Mouse (Mus musculus) G1E (cell line): ENCODE results near the gene Nudt7.

Experiments used
- CTCF ChIP-seq: IDR thresholded peaks from 2 replicates; pipeline ENCODE4 v1.5.1; 2012; ENCODE audit warnings: low read depth, low read length, inconsistent platforms, mixed read lengths
- GATA1 ChIP-seq: IDR thresholded peaks from 2 replicates; pipeline ENCODE4 v1.6.1; 2012; ENCODE audit warnings: borderline replicate concordance, low read length, inconsistent platforms, mixed read lengths
- GATA2 ChIP-seq: IDR thresholded peaks from 2 replicates; pipeline ENCODE4 v1.6.1; 2012; ENCODE audit warnings: low read depth, low read length, inconsistent platforms, borderline replicate concordance
- POLR2AphosphoS5 ChIP-seq: IDR thresholded peaks from 2 replicates; pipeline ENCODE4 v1.6.1; 2012; ENCODE audit warnings: low read depth, low read length, inconsistent platforms; ENCODE audit not compliant: insufficient replicate concordance
- TAL1 ChIP-seq: conservative IDR thresholded peaks from 2 replicates; pipeline ENCODE4 v1.6.1; 2012; ENCODE audit warnings: low read depth, low read length, inconsistent platforms, mixed read lengths

DNA sequence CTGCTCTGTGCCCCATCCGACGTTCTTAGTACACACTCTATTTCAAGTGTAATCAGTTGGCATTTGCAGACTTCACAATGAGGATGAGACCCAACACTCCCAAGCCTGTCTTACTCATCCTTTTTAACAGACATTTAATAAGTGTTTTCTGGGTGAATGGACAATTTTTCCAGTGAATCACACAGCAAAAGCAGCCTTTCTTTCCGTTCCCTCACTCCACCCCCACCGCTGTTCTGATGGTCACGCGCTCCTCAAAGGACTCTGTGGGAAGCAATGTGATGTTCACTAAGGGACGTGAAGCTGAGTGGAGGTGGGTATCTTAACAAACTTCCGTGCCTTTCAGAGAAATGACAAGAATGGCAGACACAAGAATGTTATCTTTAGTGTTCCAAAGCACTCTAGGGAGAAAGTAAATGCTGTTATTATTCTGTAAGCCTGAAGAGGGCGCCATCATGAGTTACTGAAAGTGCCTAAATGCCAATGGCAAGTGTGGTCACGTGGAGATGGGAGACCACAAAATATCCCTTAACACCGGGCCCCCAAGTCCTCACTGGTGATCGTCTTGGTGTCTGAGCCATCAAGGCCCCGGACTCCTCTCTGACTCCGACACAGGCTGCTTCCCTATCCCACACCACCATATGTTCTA, 32.7 kb upstream of the Nudt7 start:
- TF ChIP-seq CTCF (no peak), POLR2AphosphoS5 (no peak), TAL1 (no peak), GATA1 (no peak), GATA2 (no peak)
